Mouse (Mus musculus) induced T-regulatory cell, adult 2 months (primary cell): ENCODE results near the gene Irf8.
"Not testable (repeated sequence)": the region's sequence is repeated elsewhere in the genome, so short reads cannot be mapped to it uniquely, and the experiment has no call there.

Experiments
- DNase-seq: peaks from one replicate; pipeline ENCODE4 v3.0.0-alpha.2; 2012; ENCODE audit warnings: low read depth

Irf8 gene

GRCm38 (mm10) chr8:120800308-120800865 lies 64.2 kb downstream of the Irf8 start:
- DNase-seq, result peak; percentile 62

GRCm38 (mm10) chr8:120803661-120804375 lies 67.7 kb downstream of the Irf8 start:
- not testable (repeated sequence) for DNase-seq

- DNase-seq, result no peak
Measured at GRCm38 (mm10) chr8:120804741-120805140, 68.6 kb downstream of the Irf8 start.
